26 mouse cellular contexts compared by ENCODE assay signal in the genomic region with DNA sequence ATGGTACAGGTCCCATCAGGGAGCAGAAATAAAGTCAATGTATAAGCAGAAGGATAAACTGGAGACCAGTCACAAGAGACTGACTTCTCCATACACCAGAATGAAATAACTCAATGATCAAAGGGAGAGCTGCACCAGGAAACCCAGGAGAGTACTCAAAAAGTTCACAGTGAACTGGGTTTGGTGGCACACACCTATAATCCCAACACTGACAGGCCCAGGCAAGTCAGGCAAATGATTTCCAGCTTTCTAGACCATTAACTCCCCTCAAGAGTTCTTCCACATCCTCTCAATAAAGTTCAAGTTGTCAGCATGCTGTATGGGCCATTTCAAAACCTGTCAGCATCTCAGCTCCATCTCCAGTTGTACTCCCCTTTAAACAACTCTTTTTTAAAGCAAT.
DNase-seq lines count a peak whose midpoint lies in the region; ATAC-seq and TF ChIP-seq lines count a peak whose summit lies in the region.
"Had no signal": no experiment of that assay in that cellular context is flagged by ENCODE, and none has a peak within 500 bp of the region (broad histone marks: within the 10 kb centered on the region; RNA-seq: fewer than 3 reads in every experiment).

No protein-coding gene starts in this region.

- H3K4me3 ChIP-seq in kidney, embryonic 14.5 days (ENCODE audit: low read length): no peak overlapping the region
- H3K4me3 ChIP-seq in kidney, embryonic 16.5 days (ENCODE audit: low read length): no peak overlapping the region
- no peak overlapping the region for H3K4me3 ChIP-seq in embryonic fibroblast, embryonic 13.5 days (ENCODE audit: insufficient read depth, low read length)
- H3K4me3 ChIP-seq: embryonic facial prominence, embryonic 10.5 days; embryonic facial prominence, embryonic 12.5 days; erythroblast, embryonic 14.5 days; forebrain, embryonic 10.5 days; forebrain, embryonic 12.5 days had no signal

- no peak for DNase-seq in kidney, postnatal 10 days
- no peak for DNase-seq in kidney, adult 18-20 months
- DNase-seq: adrenal gland, adult 8-10 months; adrenal gland, postnatal 14 days; adrenal gland, postnatal 36 days; B cell, adult 2 months; cerebellum, adult 11-12 months; cerebellum, adult 2 months; cerebellum, adult 9-10 months; cerebellum, postnatal 10 days; cerebellum, postnatal 25 days had no signal

- ATAC-seq in kidney, embryonic 14.5 days (ENCODE audit: low FRiP score, low TSS enrichment): peak; percentile 68; the same call in 1 of the 2 replicates
- ATAC-seq in kidney, embryonic 16.5 days (ENCODE audit: low FRiP score, low TSS enrichment): peak; percentile 80; the same call in 1 of the 2 replicates
- ATAC-seq: activated CD4-positive, CD25-positive, alpha-beta regulatory T cell, adult 4 months; CD4-positive, CD25-positive, alpha-beta regulatory T cell, adult 4 months; forebrain, embryonic 14.5 days; forebrain, embryonic 16.5 days; Patski had no signal

- no peaks in the 10 kb centered on the region for H3K4me1 ChIP-seq in kidney, embryonic 14.5 days (ENCODE audit: control insufficient read depth, insufficient read depth, low read length)
- H3K4me1 ChIP-seq in kidney, embryonic 16.5 days (ENCODE audit: insufficient read depth, low read length): no peaks in the 10 kb centered on the region; the same call in 1 of the 2 replicates
- no peaks in the 10 kb centered on the region for H3K4me1 ChIP-seq in embryonic fibroblast, embryonic 13.5 days (ENCODE audit: control insufficient read depth, insufficient read depth, low read length)
- H3K4me1 ChIP-seq: embryonic facial prominence, embryonic 10.5 days; embryonic facial prominence, embryonic 12.5 days; forebrain, embryonic 10.5 days; forebrain, embryonic 12.5 days had no signal

- H3K27me3 ChIP-seq in kidney, embryonic 14.5 days (ENCODE audit: control insufficient read depth, insufficient read depth, low read length): no peaks in the 10 kb centered on the region
- no peaks in the 10 kb centered on the region for H3K27me3 ChIP-seq in kidney, embryonic 16.5 days (ENCODE audit: insufficient read depth, low read length)
- H3K27me3 ChIP-seq: CH12.LX; embryonic facial prominence, embryonic 12.5 days; forebrain, embryonic 12.5 days; Patski had no signal

- TF ChIP-seq POLR2A in embryonic fibroblast, embryonic 13.5 days (IDR thresholded peaks at IDR 0.05; ENCODE audit: low read depth, low read length): no peak

- H3K27ac ChIP-seq in kidney, embryonic 14.5 days (ENCODE audit: low read depth, low read length): no peak overlapping the region
- H3K27ac ChIP-seq in kidney, embryonic 16.5 days (ENCODE audit: low read length): no peak overlapping the region
- peak overlapping the region; percentile 18; the same call in 1 of the 2 replicates for H3K27ac ChIP-seq in embryonic fibroblast, embryonic 13.5 days (ENCODE audit: insufficient read depth, low read length)
- H3K27ac ChIP-seq: embryonic facial prominence, embryonic 10.5 days; embryonic facial prominence, embryonic 12.5 days; forebrain, embryonic 10.5 days; forebrain, embryonic 12.5 days had no signal

- H3K4me2 ChIP-seq in kidney, embryonic 14.5 days (replicated peaks; ENCODE audit: low read depth, low read length): no peak overlapping the region
- no peak overlapping the region for H3K4me2 ChIP-seq in kidney, embryonic 16.5 days (replicated peaks; ENCODE audit: low read depth, low read length)
- H3K4me2 ChIP-seq: embryonic facial prominence, embryonic 12.5 days; forebrain, embryonic 12.5 days had no signal

- no peak overlapping the region for H3K9ac ChIP-seq in kidney, embryonic 14.5 days (ENCODE audit: low read depth, low read length)
- H3K9ac ChIP-seq in kidney, embryonic 16.5 days (replicated peaks; ENCODE audit: low read length): no peak overlapping the region
- H3K9ac ChIP-seq: embryonic facial prominence, embryonic 12.5 days; forebrain, embryonic 12.5 days had no signal

- TF ChIP-seq CTCF in embryonic fibroblast, embryonic 13.5 days (IDR thresholded peaks at IDR 0.05; ENCODE audit: borderline replicate concordance, insufficient read depth, low read length): no peak

- H3K36me3 ChIP-seq in kidney, embryonic 14.5 days (ENCODE audit: control insufficient read depth, insufficient read depth, low read length): peaks cover 2% of the 10 kb centered on the region; the same call in 1 of the 2 replicates
- H3K36me3 ChIP-seq in kidney, embryonic 16.5 days (ENCODE audit: insufficient read depth, low read length): peaks cover 8% of the 10 kb centered on the region
- H3K36me3 ChIP-seq: embryonic facial prominence, embryonic 12.5 days had no signal

- no peaks in the 10 kb centered on the region for H3K9me3 ChIP-seq in kidney, embryonic 14.5 days (ENCODE audit: control insufficient read depth, low read length)
- no peaks in the 10 kb centered on the region for H3K9me3 ChIP-seq in kidney, embryonic 16.5 days (ENCODE audit: low read length)
- H3K9me3 ChIP-seq: embryonic facial prominence, embryonic 10.5 days; embryonic facial prominence, embryonic 12.5 days; forebrain, embryonic 10.5 days; forebrain, embryonic 12.5 days; G1E had no signal
